Mouse (Mus musculus) thymus, adult 2 months (tissue): ENCODE data around the gene Nfya. TPM values are rescaled to one million over a fixed set of nuclear protein-coding genes. Genes with fewer than 3 reads are reported as not detected.

Experiments
- DNase-seq: peaks from one replicate; pipeline ENCODE4 v3.0.0; 2021
- H3K27ac ChIP-seq: fragments of 200-500 bp; 2 replicates; pipeline ENCODE4 v1.5.1; 2012; ENCODE audit warnings: low read length, control low read depth; ENCODE audit not compliant: control insufficient read depth, insufficient read depth
- H3K27me3 ChIP-seq: fragments of 200-500 bp; 2 replicates; pipeline ENCODE4 v1.6.1; 2012; ENCODE audit warnings: mild to moderate bottlenecking, low read length, moderate library complexity, mixed read lengths; ENCODE audit not compliant: control insufficient read depth, insufficient read depth
- H3K36me3 ChIP-seq: fragments of 200-500 bp; 2 replicates; pipeline ENCODE4 v1.6.1; 2012; ENCODE audit warnings: mild to moderate bottlenecking, low read length, moderate library complexity; ENCODE audit not compliant: control insufficient read depth, insufficient read depth
- H3K4me1 ChIP-seq: fragments of 200-500 bp; replicated peaks from 2 replicates; pipeline ENCODE4 v1.6.1; 2012; ENCODE audit warnings: low read length; ENCODE audit not compliant: control insufficient read depth, insufficient read depth
- H3K4me3 ChIP-seq: fragments of 200-500 bp; 2 replicates; pipeline ENCODE4 v1.5.1; 2012; ENCODE audit warnings: mild to moderate bottlenecking, low read length, control low read depth, moderate library complexity; ENCODE audit not compliant: control insufficient read depth, insufficient read depth
- CTCF ChIP-seq: fragments of 200-500 bp; IDR thresholded peaks from 2 replicates; pipeline ENCODE4 v1.5.1; 2012; ENCODE audit warnings: mild to moderate bottlenecking, control low read depth, low read length, moderate library complexity, borderline replicate concordance; ENCODE audit not compliant: control insufficient read depth, poor library complexity, insufficient read depth; ENCODE audit errors: extremely low read depth
- POLR2A ChIP-seq: fragments of 200-500 bp; IDR thresholded peaks from 2 replicates; pipeline ENCODE4 v1.6.1; 2012; ENCODE audit warnings: mild to moderate bottlenecking, low read length, control low read depth, moderate library complexity; ENCODE audit not compliant: control insufficient read depth, poor library complexity, insufficient read depth; ENCODE audit errors: extremely low read depth
- WGBS: fragments of 180-500 bp; shearing (Covaris S2); methylation state at CpG from one replicate; pipeline ENCODE4 v1.1.7; 2018; 5-methylcytosine and 5-hydroxymethylcytosine counted together
- polyA plus RNA-seq: library from polyadenylated mRNA; depleted of rRNA; stranded (reverse); fragments of >200 nt; gene quantifications from 2 replicates; pipeline ENCODE4 v1.2.3, GENCODE M21; 2012

Gene Nfya
- polyA plus RNA-seq, 1 experiment: 210 TPM

DNA sequence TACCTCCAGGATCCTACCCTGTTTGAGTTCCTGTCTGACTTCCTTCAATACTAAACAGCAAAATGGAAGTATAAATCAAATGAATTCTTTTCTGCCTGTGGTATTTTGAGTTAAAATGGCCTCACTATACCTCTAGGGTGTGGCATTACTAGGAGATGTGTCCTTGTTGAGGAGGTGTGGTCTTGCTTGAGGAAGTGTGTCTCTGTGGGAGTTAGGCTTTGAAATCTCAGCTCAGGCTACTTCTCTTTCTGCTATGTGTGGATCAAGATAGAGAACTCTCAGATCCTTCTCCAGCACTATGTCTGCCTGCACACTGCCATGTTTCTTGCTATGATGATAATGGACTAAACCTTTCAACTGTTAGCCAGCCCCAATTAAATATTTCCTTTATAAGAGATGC, 30.7 kb downstream of the Nfya start:
- Histone ChIP-seq H3K27me3 (no peaks in the 10 kb centered on the region), H3K4me3 (no peak overlapping the region), H3K27ac (no peak overlapping the region), H3K4me1 (no peaks in the 10 kb centered on the region), H3K36me3 (no peaks in the 10 kb centered on the region)
- no peak for DNase-seq
- TF ChIP-seq POLR2A (no peak), CTCF (no peak)

DNA sequence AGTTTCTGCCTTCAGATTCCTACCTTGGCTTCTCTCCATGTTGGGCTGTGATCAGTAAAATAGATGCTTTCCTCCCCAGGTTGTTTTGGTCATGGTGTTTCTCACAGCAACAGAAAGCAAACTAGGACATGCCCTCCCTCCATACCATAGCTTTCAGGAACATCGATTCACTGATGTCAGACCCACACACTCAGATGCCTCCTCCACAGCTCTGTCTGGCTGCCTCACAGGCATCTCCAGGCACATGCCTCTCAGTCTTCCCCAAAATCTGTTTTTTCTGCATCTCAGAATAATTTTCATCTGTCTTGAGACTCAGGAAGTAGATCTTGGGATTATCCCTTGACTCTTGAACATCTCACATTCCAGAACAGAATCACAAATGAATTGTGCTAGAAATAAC, 33.6 kb downstream of the Nfya start:
- Histone ChIP-seq H3K27me3 (no peaks in the 10 kb centered on the region), H3K4me1 (no peaks in the 10 kb centered on the region), H3K36me3 (no peaks in the 10 kb centered on the region), H3K4me3 (no peak overlapping the region), H3K27ac (no peak overlapping the region)
- TF ChIP-seq CTCF: no peak
- TF ChIP-seq POLR2A: no peak
- DNase-seq: no peak
- 100% methylated on average over 1 of the region's 1 CpGs for WGBS

DNA sequence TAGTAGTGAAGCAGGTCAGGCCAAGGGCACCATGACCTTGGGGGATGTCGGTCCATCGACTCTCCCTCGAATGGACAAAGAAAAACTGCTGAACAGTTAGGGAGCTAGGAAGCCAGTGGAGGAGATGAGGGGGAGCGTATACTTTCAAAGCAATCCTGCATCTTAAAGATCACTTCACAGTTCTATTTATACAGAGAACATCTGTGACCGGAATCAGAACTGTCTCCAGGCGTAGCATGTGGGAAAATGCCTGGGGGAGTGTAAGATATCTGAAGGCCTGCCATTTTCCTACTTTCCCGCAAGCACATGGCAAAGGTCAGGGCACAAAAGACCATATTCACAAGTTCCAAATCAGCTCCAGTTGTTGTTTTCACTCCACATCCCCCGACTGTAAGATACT, 36.7 kb downstream of the Nfya start:
- Histone ChIP-seq H3K36me3 (no peaks in the 10 kb centered on the region), H3K27ac (no peak overlapping the region), H3K4me1 (no peaks in the 10 kb centered on the region), H3K4me3 (no peak overlapping the region), H3K27me3 (no peaks in the 10 kb centered on the region)
- DNase-seq: no peak
- TF ChIP-seq POLR2A (no peak), CTCF (no peak)
- 94% methylated on average over 8 of the region's 8 CpGs for WGBS

DNA sequence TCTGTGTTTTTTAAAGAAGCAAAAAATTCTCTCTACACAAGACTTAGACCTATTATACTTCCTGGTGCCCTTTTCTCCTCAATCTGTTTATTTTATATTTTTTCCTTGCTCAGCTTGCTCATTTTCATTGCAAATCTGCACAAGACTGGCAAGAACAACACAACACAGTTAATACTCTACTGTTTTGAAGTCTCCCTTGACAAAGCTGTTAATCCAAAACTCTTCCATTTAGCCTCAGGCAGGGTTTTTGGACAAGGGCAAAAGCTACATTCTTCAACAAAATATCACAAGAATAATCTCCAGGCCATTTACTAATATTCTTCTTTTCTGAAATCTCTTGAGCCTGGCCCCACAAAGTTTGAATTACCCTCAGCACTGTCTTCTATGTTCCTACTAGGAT, 38.1 kb downstream of the Nfya start:
- no peaks in the 10 kb centered on the region for H3K27me3 ChIP-seq
- no peaks in the 10 kb centered on the region for H3K36me3 ChIP-seq
- no peak for DNase-seq
- H3K4me1 ChIP-seq: no peaks in the 10 kb centered on the region
- H3K4me3 ChIP-seq: no peak overlapping the region
- H3K27ac ChIP-seq: no peak overlapping the region
- TF ChIP-seq POLR2A (no peak), CTCF (no peak)

DNA sequence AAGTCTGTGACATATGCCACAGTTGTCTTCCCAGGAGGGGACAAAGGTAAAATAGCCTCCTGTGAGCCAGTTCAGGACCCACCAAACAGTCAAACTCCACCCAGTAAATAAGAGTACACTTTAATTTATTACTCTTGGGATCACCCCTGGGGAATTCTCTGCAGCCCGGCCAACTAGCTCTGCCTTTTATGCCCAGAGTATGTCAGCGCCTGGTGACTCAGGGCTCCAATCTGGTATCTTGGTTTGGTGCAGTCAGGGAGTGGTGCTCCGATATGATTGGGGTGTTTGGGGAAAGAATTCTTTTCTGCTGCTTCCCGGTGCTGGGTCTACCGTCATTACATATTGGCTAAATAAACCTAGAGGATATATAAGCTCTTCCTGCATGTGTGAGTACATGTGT, 42.9 kb downstream of the Nfya start:
- no peak for DNase-seq
- Histone ChIP-seq H3K27me3 (no peaks in the 10 kb centered on the region), H3K27ac (no peak overlapping the region), H3K4me3 (no peak overlapping the region), H3K36me3 (no peaks in the 10 kb centered on the region), H3K4me1 (no peaks in the 10 kb centered on the region)
- no peak for TF ChIP-seq POLR2A
- no peak for TF ChIP-seq CTCF
- WGBS: 96% methylated on average over 5 of the region's 5 CpGs

DNA sequence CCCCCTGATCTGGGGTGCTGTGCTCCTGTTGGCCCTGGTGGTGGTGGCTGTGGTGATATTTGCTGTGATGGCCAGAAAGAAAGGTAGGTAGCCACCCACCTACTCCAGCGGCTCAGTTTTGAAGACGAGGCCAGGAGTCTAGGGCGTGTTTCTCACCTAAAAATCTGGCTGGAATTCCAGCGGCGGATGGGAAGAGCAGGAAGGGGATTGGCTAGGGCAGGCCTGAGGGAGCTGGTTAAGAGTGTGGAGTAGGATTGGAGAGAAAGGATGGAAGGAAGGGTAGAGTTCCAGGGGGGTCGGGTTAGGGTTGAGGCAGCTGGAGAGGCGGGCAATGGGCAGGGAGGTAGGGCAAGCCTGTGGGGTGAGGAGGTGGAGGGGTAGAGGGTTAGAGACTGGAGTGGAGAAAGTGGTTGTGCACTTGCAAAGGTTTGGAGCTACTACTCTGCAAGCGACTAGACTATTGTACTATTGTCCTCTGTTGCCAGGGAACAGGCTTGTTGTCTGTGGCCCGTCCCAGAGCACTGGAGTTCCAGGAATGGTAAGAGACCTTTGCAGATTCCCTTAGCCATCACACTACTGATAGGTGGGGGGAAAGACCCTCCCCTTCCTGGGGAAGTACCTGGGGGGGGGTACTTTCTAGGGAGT, 44.1 kb downstream of the Nfya start:
- 94% methylated on average over 9 of the region's 9 CpGs for WGBS
- TF ChIP-seq CTCF (no peak), POLR2A (no peak)
- Histone ChIP-seq H3K36me3 (no peaks in the 10 kb centered on the region), H3K27me3 (no peaks in the 10 kb centered on the region), H3K4me3 (no peak overlapping the region), H3K27ac (no peak overlapping the region), H3K4me1 (no peaks in the 10 kb centered on the region)
- no peak for DNase-seq

DNA sequence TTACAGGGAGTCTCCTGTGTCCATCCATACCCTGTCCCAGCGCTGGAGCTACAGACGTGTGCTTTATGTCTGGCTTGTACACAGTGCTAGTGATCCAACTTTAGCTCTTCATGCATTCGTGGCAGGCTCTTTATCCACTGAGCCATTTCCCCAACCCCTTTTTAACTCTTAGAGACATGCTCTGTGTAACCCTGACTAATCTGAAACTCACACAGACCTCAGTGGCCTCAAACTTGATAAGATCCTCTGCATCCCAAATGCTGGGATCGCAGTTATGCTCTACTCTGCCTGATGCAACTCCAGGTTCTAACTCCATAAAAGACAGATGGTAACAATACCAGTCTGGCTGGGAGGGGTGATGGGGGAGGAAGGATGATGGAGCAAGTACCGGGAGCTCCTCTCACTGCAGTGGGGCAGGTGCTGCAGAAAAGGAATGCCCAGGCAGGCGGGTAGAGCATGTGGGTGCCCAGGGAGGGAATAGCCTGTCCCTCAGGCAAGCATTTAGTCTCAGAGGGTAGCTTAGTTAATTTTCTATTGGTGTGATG, 46.2 kb downstream of the Nfya start:
- no peaks in the 10 kb centered on the region for H3K27me3 ChIP-seq
- H3K4me1 ChIP-seq: no peaks in the 10 kb centered on the region
- H3K36me3 ChIP-seq: no peaks in the 10 kb centered on the region
- WGBS: 90% methylated on average over 6 of the region's 6 CpGs
- DNase-seq: no peak
- TF ChIP-seq CTCF (no peak), POLR2A (no peak)
- H3K27ac ChIP-seq: no peak overlapping the region
- no peak overlapping the region for H3K4me3 ChIP-seq
